Mouse (Mus musculus) brain, adult 2 months (tissue): ENCODE data around the gene Scube1.

Experiments
- DNase-seq: peaks from one replicate; pipeline ENCODE4 v3.0.0; 2011; ENCODE audit warnings: low read depth, low spot score

Scube1 gene

GRCm38 (mm10) chr15:83566006-83566405 lies 158.8 kb downstream of the Scube1 start:
- no peak for DNase-seq

DNA sequence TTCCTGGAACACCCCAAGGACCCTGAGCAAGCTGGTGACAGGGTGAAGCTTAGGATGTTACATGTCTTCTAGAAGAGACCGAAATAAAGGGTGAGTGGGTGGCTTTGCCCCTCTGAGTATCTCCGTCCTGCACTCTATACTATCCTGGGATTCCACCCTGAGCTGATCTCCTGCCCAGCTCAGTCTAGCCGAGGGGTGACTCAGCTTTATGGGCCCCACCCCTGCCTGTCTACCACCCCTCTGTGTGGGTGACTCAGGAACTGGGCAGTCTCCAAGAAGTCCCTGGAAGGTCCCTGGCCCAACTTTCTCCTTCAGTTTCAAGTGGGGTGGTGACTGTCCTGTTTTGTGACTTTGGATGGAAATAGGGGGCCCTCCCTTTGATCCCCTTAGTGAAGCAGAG lies 159.4 kb downstream of the Scube1 start:
- no peak for DNase-seq

DNA sequence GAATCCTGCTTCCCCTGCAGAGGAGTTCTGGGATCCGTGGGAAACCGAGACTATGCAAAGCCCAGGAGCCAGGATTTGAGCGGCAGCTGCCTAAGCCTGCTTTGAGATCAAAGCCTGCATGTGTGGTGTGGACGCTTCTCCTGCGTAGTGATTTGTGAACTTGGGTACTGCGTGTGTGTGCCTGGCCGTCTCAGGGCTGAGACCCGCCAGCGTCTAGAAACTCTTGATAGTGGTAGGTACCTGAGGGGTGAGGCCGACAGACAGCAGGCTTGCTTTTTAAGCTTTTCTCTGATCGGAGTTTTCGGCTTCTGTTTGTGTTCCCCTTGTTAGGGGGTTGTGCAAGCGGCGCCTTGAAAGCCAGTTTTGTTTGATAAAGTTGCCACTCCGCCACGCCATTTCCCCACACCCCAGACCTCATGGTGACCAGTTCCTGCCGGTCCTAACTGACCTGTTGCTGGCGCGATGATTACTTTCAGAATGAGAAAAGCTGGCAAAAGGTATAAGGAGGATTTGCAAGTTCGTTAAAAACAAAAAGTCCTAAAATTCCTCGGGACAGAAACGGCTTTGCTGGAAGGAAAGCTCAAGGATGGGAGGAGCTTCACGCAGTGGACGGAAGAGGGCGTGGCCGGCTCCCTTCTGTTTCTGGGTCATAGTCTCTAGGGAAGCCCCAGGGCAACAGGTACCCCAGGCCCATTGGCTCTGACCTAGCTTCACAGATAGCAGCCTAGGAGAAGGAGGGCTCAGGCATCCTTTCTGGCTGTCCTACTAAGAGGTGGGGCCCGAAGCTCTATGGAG lies 160.8 kb downstream of the Scube1 start:
- no peak for DNase-seq

DNA sequence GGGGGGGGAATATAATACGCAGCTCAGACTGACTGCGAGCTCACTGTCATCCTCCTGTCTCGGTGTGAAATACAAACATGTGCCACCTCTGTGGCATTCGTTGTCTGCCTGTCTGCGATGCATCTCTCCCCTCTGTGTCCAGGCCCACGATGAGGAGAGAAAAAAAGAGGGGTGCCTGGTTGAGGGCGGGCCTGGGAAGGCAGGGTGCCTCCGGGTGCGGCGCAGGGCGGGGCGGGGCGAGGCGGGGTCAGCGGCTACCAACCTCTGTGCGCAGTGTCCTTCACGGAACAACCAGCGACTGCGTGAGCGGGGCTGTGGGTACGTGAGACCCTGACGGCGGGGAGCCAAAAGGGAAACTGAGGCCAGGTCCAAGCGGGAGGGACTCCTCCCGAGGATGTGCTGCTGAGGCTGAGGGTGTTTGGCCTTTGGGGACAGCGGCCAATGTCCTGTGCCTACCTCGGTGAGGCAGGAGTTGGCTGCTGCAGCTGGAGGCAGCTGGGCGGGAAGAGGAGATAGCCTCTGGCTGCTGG lies 161.4 kb downstream of the Scube1 start, which contains the start of the genes Tspo and Mcat:
Gene Tspo, plus strand, starts transcription at position 266 of the 530 bp plus-strand sequence.
Gene Mcat, minus strand, starts transcription at position 461 of the 530 bp plus-strand sequence.
- DNase-seq, result no peak

DNA sequence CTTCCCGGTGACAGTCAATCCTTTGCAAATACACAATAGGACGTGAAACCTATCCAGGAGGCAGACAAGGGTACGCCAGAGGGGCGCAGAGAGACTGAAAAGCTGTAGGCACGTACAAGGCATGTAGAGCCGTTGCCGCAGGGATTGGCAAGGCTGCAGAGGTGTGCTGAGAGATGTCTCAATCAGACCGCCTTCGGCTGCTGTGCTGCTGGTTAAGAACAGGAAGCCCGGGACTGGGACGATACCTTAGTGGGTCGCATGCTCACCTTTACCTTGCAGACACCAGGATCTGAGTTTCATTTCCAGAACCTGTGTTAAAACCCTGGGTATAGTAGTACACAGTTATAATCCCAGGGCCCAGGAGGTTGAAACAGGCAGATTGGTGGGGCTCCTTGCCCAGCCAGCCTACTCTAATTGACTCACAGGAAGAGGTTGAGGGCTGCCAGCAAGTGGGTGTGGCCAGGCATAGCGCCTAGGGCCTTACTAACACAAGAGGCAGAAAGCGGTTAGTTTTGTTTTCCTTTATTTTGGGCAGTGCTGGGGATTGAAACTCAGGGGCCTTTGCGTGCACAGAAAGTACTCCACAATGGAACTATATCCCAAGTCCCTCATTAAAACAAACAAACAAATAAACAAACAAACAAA lies 162.1 kb downstream of the Scube1 start:
- peak; percentile 77 for DNase-seq

DNA sequence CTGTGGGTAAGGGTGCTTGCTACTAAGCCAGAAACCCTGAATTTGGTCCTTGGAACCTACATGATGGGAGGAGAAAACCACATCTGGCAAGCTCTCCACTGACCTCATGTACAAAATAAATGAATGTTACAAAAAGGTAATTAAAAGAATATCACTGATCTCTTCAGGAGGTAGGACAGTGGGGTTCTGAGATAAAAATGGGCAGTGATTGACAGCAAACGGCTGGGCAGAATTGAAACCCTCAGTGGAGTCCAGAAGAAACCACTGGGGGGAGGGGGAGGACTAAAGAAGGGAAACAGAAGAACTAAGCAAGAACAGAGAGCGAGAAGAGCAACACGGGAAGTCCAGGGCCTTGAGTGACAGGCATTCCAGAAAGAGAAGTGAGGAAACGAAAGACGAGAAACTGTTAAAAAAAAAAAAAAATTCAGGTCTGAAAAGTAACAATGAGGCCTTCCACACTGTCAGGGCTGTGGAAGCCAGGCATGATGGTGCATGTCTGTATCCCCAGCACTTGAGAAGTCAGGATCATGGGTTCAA lies 163.8 kb downstream of the Scube1 start:
- no peak for DNase-seq

DNA sequence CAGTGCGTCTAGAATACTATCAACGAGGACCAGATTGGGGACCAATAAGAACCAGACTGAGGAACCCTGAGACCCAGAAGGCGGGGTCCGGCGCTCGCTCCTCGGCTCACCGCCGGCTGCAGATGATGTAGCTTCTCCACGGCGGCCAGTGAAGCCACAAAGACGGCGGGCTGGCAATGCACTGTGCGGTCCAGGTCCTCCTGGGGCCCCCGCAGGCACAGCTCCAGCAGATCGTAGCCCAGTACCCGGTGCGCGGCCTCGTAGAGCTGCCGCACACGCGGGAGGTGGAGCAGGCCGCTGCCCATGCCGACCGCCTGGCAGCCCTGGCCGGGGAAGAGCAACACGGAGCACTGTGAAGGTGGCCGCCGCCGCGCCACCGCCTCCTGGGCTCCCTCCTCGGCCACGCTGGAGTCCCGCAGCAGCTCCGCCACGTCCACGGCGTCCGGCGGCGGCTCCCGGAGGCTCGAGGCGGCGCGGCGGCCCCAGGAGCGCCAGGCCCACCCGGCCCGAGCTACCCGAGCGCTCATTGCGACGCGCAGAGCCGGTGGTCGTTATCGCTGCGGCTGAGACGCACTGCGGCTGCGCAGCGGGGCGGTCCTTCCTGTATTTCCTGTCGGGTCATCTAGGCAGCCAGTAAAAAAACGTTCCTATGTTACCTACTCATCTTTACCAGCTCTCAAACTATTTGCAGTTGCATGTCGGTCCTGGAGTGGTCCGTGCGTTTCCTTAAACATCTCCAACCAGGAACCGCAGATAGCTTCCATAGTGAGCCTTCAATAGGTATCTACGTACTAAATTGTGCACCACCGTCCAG lies 169.5 kb downstream of the Scube1 start:
- DNase-seq, result peak; percentile 92
